Mouse (Mus musculus) hematopoietic multipotent progenitor cell, adult 10-12 weeks (in vitro differentiated cells): ENCODE measurements around the gene Fbln5. TPM values are rescaled to one million over a fixed set of nuclear protein-coding genes. Genes with fewer than 3 reads are reported as not detected.

ENCODE experiments used
- polyA plus RNA-seq: library from polyadenylated mRNA; stranded (reverse); fragments of >175 nt; gene quantifications from 2 replicates; pipeline ENCODE4 v1.2.3, GENCODE M21; 2012; ENCODE audit warnings: low replicate concordance

The Fbln5 gene
- 0.26 and 0.39 TPM in 2 replicates for polyA plus RNA-seq

GRCm38 (mm10) chr12:101818608-101819370, at the start of gene Fbln5:
TSS of gene Fbln5 (minus strand) at chr12:101819055.

GRCm38 (mm10) chr12:101718054-101718754, 100.7 kb downstream of the Fbln5 start, which contains the start of gene Tc2n:
TSS of gene Tc2n (minus strand) at chr12:101718523.

Other genes starting within 250 kb of the Fbln5 start
- not detected in 2 replicates for gene Tc2n, start 100.5 kb downstream of the Fbln5 start, polyA plus RNA-seq
- gene Trip11, start 94.2 kb upstream of the Fbln5 start, polyA plus RNA-seq: 4.5 and 12.0 TPM in 2 replicates
- 0.59 and 4.2 TPM in 2 replicates for gene Atxn3, start 139.2 kb upstream of the Fbln5 start, polyA plus RNA-seq
- gene Cpsf2, start 156.9 kb upstream of the Fbln5 start, polyA plus RNA-seq: 10.9 and 13.9 TPM in 2 replicates